Mouse (Mus musculus) heart, adult 2 months (tissue): Measurements from ENCODE around the gene Slc9a3r1. TPM values are rescaled to one million over a fixed set of nuclear protein-coding genes. Genes with fewer than 3 reads are reported as not detected.

ENCODE experiments used
- DNase-seq, 2 experiments: peaks; one replicate each; pipeline ENCODE4 v3.0.0; 2021
- H3K27ac ChIP-seq: fragments of 200-600 bp; 2 replicates; pipeline ENCODE4 v1.8.1; 2022
- H3K27me3 ChIP-seq: fragments of 200-500 bp; 2 replicates; pipeline ENCODE4 v1.6.1; 2012; ENCODE audit warnings: mild to moderate bottlenecking, low read length, inconsistent platforms, mixed read lengths; ENCODE audit not compliant: control insufficient read depth, insufficient read depth
- H3K36me3 ChIP-seq: fragments of 200-500 bp; 2 replicates; pipeline ENCODE4 v1.6.1; 2012; ENCODE audit warnings: low read length, inconsistent platforms; ENCODE audit not compliant: control insufficient read depth, insufficient read depth
- H3K4me1 ChIP-seq: fragments of 200-500 bp; 2 replicates; pipeline ENCODE4 v1.6.1; 2011; ENCODE audit warnings: low read length; ENCODE audit not compliant: control insufficient read depth, insufficient read depth
- H3K4me3 ChIP-seq: fragments of 200-600 bp; 2 replicates; pipeline ENCODE4 v1.8.1; 2022
- H3K79me2 ChIP-seq: fragments of 200-500 bp; replicated peaks from 2 replicates; pipeline ENCODE4 v1.6.1; 2012; ENCODE audit warnings: mild to moderate bottlenecking, inconsistent platforms, low read length, moderate library complexity, mixed read lengths; ENCODE audit not compliant: control insufficient read depth, insufficient read depth
- H3K9ac ChIP-seq: fragments of 200-500 bp; 2 replicates; pipeline ENCODE4 v1.6.1; 2012; ENCODE audit warnings: low read depth, mild to moderate bottlenecking, control low read depth, inconsistent platforms, low read length, mixed read lengths
- CTCF ChIP-seq: fragments of 200-600 bp; IDR thresholded peaks from 2 replicates; pipeline ENCODE4 v1.8.1; 2022; ENCODE audit warnings: antibody characterized with exemption, mild to moderate bottlenecking, moderate library complexity
- EP300 ChIP-seq: fragments of 200-500 bp; IDR thresholded peaks from 2 replicates; pipeline ENCODE4 v1.6.1; 2011; ENCODE audit warnings: low read depth, low read length, control low read depth; ENCODE audit not compliant: insufficient read depth
- POLR2A ChIP-seq: fragments of 200-500 bp; IDR thresholded peaks from 2 replicates; pipeline ENCODE4 v1.6.1; 2011; ENCODE audit warnings: mild to moderate bottlenecking, low read depth, low read length, control low read depth; ENCODE audit not compliant: insufficient read depth
- WGBS: fragments of 180-500 bp; shearing (Covaris S2); methylation state at CpG from one replicate; pipeline ENCODE4 v1.1.7; 2018; 5-methylcytosine and 5-hydroxymethylcytosine counted together
- intact Hi-C: fragments of 180-260 bp; cut with DNase I; formaldehyde crosslinking; loops from one replicate; pipeline ENCODE4 v1.15.1; 2025
- polyA plus RNA-seq: library from polyadenylated mRNA; depleted of rRNA; stranded (reverse); fragments of >200 nt; gene quantifications from 2 replicates; pipeline ENCODE4 v1.2.3, GENCODE M21; 2012
- total RNA-seq, 2 experiments: library from RNA; stranded (reverse); gene quantifications; 2 replicates each; pipeline ENCODE4 v1.2.3; 2021

Gene Slc9a3r1
- total and polyA plus RNA-seq, 3 experiments = 8.1 to 10.1 (median 9.7) TPM

DNA sequence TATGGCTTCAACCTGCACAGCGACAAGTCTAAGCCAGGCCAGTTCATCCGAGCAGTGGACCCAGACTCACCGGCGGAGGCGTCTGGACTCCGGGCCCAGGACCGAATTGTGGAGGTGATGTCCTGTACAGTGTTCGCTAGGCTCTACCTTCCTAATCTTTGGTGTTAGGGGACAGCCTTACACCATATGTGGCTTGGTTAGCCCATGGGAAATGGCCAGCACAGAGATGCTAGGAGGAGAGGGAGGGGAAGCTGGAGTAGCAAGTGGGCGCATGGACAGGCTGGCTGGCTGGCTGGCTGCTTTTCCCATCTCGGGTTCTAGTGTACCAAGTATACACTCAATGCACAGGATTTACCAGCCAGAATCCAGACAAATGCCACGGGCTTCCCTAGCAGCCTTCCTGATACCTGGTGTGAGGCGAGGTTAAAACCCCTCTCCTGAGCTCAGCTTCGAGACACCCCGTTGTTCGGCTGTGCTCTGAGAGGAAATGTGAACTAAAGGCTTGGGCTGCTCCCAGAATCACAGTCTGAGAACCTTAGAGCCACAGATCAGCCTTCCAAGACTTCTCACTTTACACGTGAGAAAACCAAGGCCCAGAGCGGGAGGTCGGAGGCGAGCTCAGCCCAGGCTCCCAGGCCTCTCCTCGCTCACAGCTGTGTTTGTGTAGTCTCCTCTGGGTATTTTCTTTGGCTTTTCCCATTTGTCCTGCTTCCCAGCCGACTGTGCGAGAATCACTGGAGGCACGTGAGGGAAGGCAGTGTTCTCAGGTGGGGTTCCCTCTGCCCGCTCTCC lies 13.5 kb downstream of the Slc9a3r1 start:
- H3K27ac ChIP-seq = peak overlapping the region; percentile 17; the same call in 1 of the 2 replicates
- H3K79me2 ChIP-seq = no peaks in the 10 kb centered on the region
- 0 out of 2 replicates have a peak overlapping the region, but pooled peaks have one; percentile 7 for H3K9ac ChIP-seq
- TF ChIP-seq EP300 (no peak), POLR2A (no peak), CTCF (no peak)
- no peaks in the 10 kb centered on the region for H3K27me3 ChIP-seq
- peak; percentile 27 to 45 for DNase-seq
- 77% methylated on average over 24 of the region's 24 CpGs for WGBS
- H3K36me3 ChIP-seq = no peaks in the 10 kb centered on the region
- H3K4me3 ChIP-seq = no peak overlapping the region
- H3K4me1 ChIP-seq = peaks cover 2% of the 10 kb centered on the region; the same call in 1 of the 2 replicates
- intact Hi-C loops = no loop called here

DNA sequence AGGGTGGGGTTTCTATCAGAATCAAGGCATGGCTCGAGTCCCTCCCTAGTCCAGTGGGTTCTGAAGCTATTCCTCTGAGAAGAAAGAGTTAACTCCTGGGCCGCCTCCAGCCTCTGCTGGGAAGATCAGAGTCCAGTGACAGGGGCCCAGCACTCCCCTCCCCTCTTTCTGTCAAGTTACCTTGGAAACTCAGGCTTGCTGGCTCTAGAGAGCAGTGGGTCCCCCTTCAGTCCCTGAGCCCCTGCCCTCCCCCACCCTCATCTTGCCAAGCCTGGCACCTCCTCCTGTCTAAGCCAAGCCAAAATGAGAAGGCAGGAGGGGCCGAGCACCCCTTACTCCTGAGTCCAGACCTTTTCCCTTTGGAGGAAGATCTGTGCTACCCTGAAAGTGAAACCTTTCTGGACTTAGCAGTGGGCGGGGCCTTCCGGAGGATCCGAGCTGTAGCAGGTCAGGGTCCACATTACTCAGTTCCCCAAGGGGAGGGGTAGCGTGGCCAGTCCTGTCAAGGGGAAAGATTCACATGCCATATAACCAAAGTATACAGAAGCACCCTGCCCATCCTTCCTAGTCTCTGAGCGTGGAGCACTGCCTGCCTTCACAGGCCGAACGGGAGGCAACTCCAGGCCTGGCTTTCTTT lies 14.5 kb downstream of the Slc9a3r1 start:
- intact Hi-C loops = no loop called here
- Histone ChIP-seq H3K79me2 (no peaks in the 10 kb centered on the region), H3K36me3 (no peaks in the 10 kb centered on the region), H3K27me3 (no peaks in the 10 kb centered on the region), H3K4me1 (no peaks in the 10 kb centered on the region), H3K9ac (no peak overlapping the region), H3K27ac (no peak overlapping the region), H3K4me3 (no peak overlapping the region)
- WGBS = 74% methylated on average over 10 of the region's 10 CpGs
- TF ChIP-seq CTCF = no peak
- TF ChIP-seq POLR2A = no peak
- TF ChIP-seq EP300 = no peak
- no peak for DNase-seq

DNA sequence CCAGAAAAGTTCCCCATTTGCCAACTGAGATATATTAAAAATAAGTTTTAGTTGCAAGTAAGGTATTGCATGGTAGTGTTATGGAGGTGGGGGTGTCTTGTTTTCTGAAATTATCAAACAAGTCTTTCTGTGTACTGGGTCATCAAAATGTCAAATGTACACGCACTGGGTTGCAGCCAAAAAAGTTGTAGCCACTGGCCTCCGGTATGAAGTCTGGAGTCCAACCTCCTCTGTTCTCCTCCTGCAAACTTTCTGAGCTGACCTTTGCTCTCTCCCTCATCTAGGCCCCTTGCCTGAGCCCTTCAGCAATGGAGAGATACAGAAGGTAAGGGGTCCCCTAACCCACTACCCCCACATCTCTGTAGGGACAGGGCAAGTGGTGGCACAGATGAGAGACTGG lies 15.6 kb downstream of the Slc9a3r1 start:
- Histone ChIP-seq H3K79me2 (no peaks in the 10 kb centered on the region), H3K4me1 (no peaks in the 10 kb centered on the region), H3K27ac (no peak overlapping the region), H3K36me3 (no peaks in the 10 kb centered on the region), H3K4me3 (no peak overlapping the region), H3K27me3 (no peaks in the 10 kb centered on the region), H3K9ac (no peak overlapping the region)
- WGBS = 76% methylated on average over 2 of the region's 2 CpGs
- DNase-seq = no peak
- TF ChIP-seq EP300 = no peak
- TF ChIP-seq POLR2A = no peak
- TF ChIP-seq CTCF = no peak
- intact Hi-C loops = no loop called here

GRCm38 (mm10) chr11:115179191-115179590 lies 16.1 kb downstream of the Slc9a3r1 start:
- Histone ChIP-seq H3K79me2 (no peaks in the 10 kb centered on the region), H3K4me1 (no peaks in the 10 kb centered on the region), H3K4me3 (no peak overlapping the region), H3K9ac (no peak overlapping the region), H3K27me3 (no peaks in the 10 kb centered on the region), H3K27ac (no peak overlapping the region), H3K36me3 (no peaks in the 10 kb centered on the region)
- WGBS = 70% methylated on average over 6 of the region's 6 CpGs
- DNase-seq = no peak
- no peak for TF ChIP-seq EP300
- no peak for TF ChIP-seq POLR2A
- no peak for TF ChIP-seq CTCF
- intact Hi-C loops = no loop called here

DNA sequence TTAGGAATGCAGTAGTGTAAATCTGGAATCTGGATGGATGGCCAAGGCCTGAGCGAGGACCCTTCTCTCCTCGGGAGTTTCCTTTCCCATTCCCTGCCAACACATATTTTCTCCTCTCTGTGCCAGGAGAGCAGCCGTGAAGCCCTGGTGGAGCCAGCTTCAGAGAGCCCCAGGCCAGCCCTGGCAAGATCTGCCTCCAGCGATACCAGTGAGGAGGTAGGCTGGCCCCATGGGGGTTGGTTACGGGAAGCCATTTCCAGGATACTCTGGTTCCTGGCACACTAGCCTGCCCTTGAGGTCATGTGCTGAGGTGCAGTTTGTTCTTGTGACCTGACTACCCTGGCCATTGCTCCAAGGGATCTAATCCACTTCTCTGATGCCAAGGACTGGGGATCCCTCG lies 16.7 kb downstream of the Slc9a3r1 start:
- Histone ChIP-seq H3K79me2 (no peaks in the 10 kb centered on the region), H3K9ac (no peak overlapping the region), H3K4me3 (no peak overlapping the region), H3K27ac (no peak overlapping the region), H3K36me3 (no peaks in the 10 kb centered on the region), H3K4me1 (no peaks in the 10 kb centered on the region), H3K27me3 (no peaks in the 10 kb centered on the region)
- 39% methylated on average over 6 of the region's 6 CpGs for WGBS
- TF ChIP-seq CTCF (no peak), POLR2A (no peak), EP300 (no peak)
- intact Hi-C loops = no loop called here
- no peak for DNase-seq

DNA sequence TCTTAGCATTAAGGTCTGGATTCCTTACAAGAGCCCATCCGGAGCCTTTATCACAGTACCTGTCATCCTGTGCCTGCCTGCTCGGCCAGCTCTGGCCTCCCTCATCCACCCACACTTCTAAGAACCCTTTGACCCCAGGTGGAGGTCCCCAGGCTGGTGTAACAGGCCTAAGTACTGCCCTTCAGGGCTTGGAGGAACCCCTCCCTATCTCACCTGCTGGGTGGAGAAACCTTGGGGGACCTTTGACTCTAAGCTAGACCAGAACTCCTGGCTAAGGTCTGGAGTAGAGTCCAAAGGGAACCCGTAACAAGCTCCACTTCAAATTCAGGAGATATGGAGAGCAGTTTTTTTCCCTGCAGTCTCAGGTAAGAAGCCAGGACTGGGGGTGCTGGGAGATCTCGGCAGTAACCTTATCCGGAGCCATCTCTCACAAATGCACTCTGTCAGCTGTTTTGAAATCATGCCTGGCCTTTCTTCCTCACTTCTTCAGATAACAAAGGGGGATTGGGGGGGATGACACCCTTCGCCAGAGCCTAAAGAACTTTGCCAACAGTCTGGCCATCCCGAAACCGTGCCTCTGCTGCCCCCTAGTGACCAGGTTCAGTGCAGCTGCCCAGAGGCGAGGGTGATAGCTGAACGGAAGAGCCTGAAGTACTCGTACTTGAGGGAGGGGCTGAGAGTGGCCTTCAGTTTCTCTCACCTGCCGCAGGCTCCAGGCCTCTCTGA lies 18.9 kb downstream of the Slc9a3r1 start:
- peak; percentile 77 to 88 for DNase-seq
- peaks cover 3% of the 10 kb centered on the region for H3K4me1 ChIP-seq
- 27% methylated on average over 12 of the region's 12 CpGs for whole genome bisulfite sequencing

More for the DNA sequence above, 18.9 kb downstream of the Slc9a3r1 start:
- intact Hi-C loops = loop anchor here (1.0 kb wide), 1 partner anchor 21 kb away; no protein-coding TSS in a partner anchor
- H3K27me3 ChIP-seq = no peaks in the 10 kb centered on the region
- no peaks in the 10 kb centered on the region for H3K79me2 ChIP-seq
- no peak overlapping the region for H3K9ac ChIP-seq
- TF ChIP-seq CTCF = peak; percentile 93; the same call in 1 of the 2 replicates
- no peak for TF ChIP-seq EP300
- no peak overlapping the region for H3K4me3 ChIP-seq
- H3K36me3 ChIP-seq = no peaks in the 10 kb centered on the region
- H3K27ac ChIP-seq = no peak overlapping the region
